Mouse (Mus musculus): Measurements from ENCODE around the gene Lmo1. TPM values are rescaled to one million over a fixed set of nuclear protein-coding genes. Genes with fewer than 3 reads are reported as not detected.

Gene Lmo1
- polyA plus RNA-seq, 1 experiment from 2014 or later, result 10.7 TPM

DNA sequence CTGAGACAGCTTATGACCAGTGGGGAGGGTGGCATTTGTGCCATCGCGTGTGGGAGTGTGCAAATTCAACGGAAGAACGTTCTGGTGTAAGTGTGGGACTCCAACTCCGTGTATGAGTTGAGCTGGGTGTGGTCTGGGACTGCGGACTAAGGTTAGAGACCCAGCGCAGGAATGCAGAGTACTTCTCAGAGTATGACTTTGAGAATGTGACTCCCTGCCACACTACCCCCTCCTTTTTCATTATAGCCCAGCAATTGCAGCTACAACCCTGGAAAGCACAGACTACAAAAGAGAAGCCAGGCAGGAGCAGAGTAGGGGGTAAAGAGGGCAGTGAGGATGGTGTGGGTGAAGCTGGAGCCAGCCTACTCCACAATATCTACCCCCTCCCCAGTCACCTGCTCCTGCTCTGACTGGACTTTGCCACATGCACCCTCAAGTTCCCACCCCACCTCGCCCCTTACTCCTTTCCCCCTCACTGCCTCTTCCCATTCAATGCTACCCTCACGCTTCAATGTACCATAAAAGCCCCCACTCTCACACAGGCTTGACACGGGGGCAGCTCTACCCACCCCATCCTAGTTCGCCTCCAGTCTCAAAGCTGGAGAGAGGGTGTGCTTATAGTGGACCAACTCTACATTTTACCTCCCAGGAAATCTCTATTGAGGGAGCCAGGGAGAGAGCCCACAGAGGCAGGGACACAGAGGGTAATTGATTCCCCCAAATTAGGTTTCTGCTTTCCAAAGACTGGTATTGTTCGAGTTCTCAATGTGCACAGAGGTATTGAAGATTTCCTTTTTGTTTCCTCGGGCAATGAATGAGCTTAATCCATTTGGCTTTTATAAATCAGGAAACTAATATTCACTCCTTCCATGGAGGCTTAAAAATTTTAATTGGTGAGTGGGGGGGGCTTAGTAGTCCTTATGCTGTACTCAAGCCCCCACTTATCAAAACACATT, 941 bp upstream of the Lmo1 start:
- in situ Hi-C loops (cut with MboI; ENCODE audit: low pct_unique_long_range_greater_than_20kb), result no loop called here
- TF ChIP-seq CTCF (IDR thresholded peaks at IDR 0.05), result no peak
- ATAC-seq (no peak), DNase-seq (ENCODE audit: low read depth, low spot score) (no peak)
- H3K27me3 ChIP-seq, result peaks cover 8% of the 10 kb centered on the region
- CTCF ChIA-PET, result interaction anchor here (19.5 kb wide), 1 partner anchor 28 kb away, joined by 255 read pairs; no protein-coding TSS in a partner anchor
- POLR2A ChIA-PET, result interaction anchor here (0.8 kb wide), 2 partner anchors 23 to 35 kb away, joined by 3 to 4 read pairs; no protein-coding TSS in a partner anchor

DNA sequence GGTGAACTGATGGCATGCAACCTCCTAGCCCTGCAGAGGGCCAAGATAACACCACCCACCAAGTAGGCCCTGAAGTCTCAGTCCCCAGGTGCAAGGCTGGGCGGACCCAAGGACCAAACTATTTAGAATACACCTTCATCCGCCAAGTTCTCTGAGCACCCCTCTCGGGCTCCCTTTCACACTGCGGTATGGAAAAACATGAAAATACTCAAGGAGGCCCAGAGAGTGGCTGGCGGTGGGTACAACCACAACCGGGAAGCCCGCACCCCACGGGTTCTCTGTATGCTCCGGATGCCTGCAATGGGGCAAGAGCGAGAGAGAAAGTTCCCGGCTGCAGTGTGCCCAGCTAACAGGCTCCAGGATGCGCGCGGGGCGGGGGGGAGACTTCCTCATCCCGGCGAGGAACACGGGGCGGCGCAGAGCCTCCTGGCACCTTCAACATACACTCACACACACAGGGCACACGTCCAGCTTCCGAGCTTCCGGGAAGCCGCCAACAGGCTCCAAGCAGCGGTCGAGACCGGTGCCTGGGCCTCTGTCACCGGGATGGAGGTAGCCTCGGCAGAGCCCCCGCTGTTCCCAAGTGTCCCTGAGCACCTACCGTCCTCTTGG, 564 bp downstream of the Lmo1 start:
- CTCF ChIA-PET, result interaction anchor here (19.5 kb wide), 1 partner anchor 27 kb away, joined by 255 read pairs; no protein-coding TSS in a partner anchor
- peak; percentile 22 for ATAC-seq
- no peak for TF ChIP-seq CTCF (IDR thresholded peaks at IDR 0.05)
- no peak for DNase-seq (ENCODE audit: low read depth, low spot score)
- in situ Hi-C loops (cut with MboI; ENCODE audit: low pct_unique_long_range_greater_than_20kb), result loop anchor here (5.0 to 25.0 kb wide), 4 partner anchors 37 to 538 kb away; partner anchors contain the start of genes Akip1, BC051019 and St5
- peaks cover 8% of the 10 kb centered on the region for H3K27me3 ChIP-seq
- POLR2A ChIA-PET, result no interaction called here

DNA sequence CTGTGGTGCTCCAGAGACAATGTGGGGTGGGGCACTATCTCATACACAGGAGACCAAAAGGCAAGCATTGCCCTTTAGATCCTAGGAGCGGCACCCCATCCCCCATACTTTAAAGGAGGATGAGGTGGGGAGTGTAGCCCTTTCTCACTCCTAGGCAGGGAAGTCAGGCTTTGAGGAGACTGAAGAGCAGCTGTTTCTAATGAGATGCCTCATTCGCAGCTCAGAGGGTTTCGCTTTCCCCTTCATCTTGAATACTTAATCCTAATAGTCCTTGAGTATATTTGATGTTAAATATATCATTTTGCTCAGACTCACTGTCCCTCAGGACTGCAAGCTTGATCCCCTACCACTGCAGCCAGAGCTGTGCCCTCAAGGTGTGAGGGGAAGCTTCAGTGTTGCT, 3.1 kb downstream of the Lmo1 start:
- in situ Hi-C loops (cut with MboI; ENCODE audit: low pct_unique_long_range_greater_than_20kb), result loop anchor here (5.0 to 25.0 kb wide), 4 partner anchors 35 to 540 kb away; partner anchors contain the start of genes Akip1, BC051019 and St5
- TF ChIP-seq CTCF (IDR thresholded peaks at IDR 0.05), result no peak
- POLR2A ChIA-PET, result no interaction called here
- H3K27me3 ChIP-seq, result peaks cover 8% of the 10 kb centered on the region
- DNase-seq (ENCODE audit: low read depth, low spot score) (no peak), ATAC-seq (no peak)
- CTCF ChIA-PET, result interaction anchor here (0.7 to 19.5 kb wide), 3 partner anchors 24 to 253 kb away, joined by 3 to 255 read pairs (median 4); no protein-coding TSS in a partner anchor

DNA sequence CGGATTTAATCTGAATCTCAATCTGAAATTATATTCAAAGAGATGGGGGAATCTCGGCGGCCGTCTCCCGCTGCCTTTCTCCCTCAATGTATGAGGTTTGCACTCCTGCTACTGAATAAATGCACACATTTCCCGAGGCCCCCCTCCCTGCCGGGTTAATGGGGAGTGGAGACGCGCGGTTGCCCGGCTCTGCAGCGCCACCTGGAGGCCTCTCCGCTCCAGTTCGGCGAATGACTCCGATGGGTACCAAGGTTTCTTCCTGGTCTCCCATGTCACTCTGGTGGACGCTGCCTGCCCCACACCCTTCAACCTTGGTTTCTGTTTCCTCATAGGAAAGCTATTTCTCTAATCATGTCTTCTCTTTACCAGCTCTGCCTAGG, 4.6 kb downstream of the Lmo1 start:
- ChIA-PET CTCF (interaction anchor here (0.7 to 19.5 kb wide), 17 partner anchors 9 to 265 kb away, joined by 3 to 255 read pairs (median 3); no protein-coding TSS in a partner anchor), POLR2A (interaction anchor here (0.9 to 1.7 kb wide), 2 partner anchors 29 to 31 kb away, joined by 5 to 8 read pairs; no protein-coding TSS in a partner anchor)
- H3K27me3 ChIP-seq, result peaks cover under 1% of the 10 kb centered on the region
- peak; percentile 41 for ATAC-seq
- DNase-seq (ENCODE audit: low read depth, low spot score), result no peak
- no peak for TF ChIP-seq CTCF (IDR thresholded peaks at IDR 0.05)
- in situ Hi-C loops (cut with MboI; ENCODE audit: low pct_unique_long_range_greater_than_20kb), result loop anchor here (5.0 to 25.0 kb wide), 4 partner anchors 33 to 542 kb away; partner anchors contain the start of genes Akip1, BC051019 and St5

GRCm38 (mm10) chr7:109169505-109170440, 5.2 kb downstream of the Lmo1 start:
- in situ Hi-C loops (cut with MboI; ENCODE audit: low pct_unique_long_range_greater_than_20kb), result loop anchor here (5.0 to 25.0 kb wide), 4 partner anchors 32 to 543 kb away; partner anchors contain the start of genes Akip1, BC051019 and St5
- ChIA-PET CTCF (interaction anchor here (0.8 to 19.5 kb wide), 13 partner anchors 9 to 255 kb away, joined by 3 to 255 read pairs (median 3); no protein-coding TSS in a partner anchor), POLR2A (interaction anchor here (0.9 to 1.7 kb wide), 2 partner anchors 28 to 31 kb away, joined by 5 to 8 read pairs; no protein-coding TSS in a partner anchor)
- no peak for TF ChIP-seq CTCF (IDR thresholded peaks at IDR 0.05)
- ATAC-seq, result no peak
- DNase-seq (ENCODE audit: low read depth, low spot score), result no peak
- no peaks in the 10 kb centered on the region for H3K27me3 ChIP-seq

GRCm38 (mm10) chr7:109168716-109169115, 6.3 kb downstream of the Lmo1 start:
- ATAC-seq (no peak), DNase-seq (ENCODE audit: low read depth, low spot score) (no peak)
- CTCF ChIA-PET, result interaction anchor here (2.8 to 19.5 kb wide), 2 partner anchors 8 to 21 kb away, joined by 10 to 255 read pairs; no protein-coding TSS in a partner anchor
- POLR2A ChIA-PET, result interaction anchor here (1.7 kb wide), 1 partner anchor 27 kb away, joined by 8 read pairs; no protein-coding TSS in a partner anchor
- no peak for TF ChIP-seq CTCF (IDR thresholded peaks at IDR 0.05)
- no peaks in the 10 kb centered on the region for H3K27me3 ChIP-seq
- in situ Hi-C loops (cut with MboI; ENCODE audit: low pct_unique_long_range_greater_than_20kb), result loop anchor here (25.0 kb wide), 1 partner anchor 544 kb away; the partner anchor contains the start of genes Akip1, BC051019 and St5

DNA sequence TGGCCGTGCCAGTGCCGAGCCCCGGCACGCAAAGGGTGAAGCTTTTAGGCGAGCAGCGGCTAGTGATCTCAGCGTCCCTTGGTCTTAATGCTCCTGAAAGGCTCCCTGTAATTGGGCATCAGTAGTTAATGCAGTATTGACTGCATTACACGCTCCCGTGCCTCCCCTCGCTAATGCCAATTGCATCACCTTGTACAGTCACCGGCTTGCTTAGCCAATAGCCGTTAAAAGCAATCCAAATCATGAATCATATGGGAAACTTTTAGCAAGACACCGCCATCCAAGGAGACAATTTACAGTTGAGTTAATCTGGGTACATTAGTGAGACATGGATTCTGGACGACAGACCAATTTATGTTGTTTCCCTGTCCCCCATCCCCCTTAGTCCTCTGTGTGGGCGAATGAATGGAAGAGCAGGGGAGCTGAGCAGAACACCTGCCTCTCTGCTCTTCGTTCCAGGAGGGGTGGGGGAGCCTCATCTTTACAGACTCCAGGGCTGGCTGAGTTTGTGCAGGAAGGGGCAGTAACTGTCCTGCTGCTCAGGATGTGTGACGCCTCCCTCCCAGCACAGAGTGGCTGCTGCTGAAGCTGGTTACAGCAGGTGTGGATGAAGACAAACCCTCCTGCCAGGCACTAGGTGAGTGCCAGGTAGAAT, 8.9 kb downstream of the Lmo1 start:
- CTCF ChIA-PET, result interaction anchor here (19.5 kb wide), 1 partner anchor 18 kb away, joined by 255 read pairs; no protein-coding TSS in a partner anchor
- TF ChIP-seq CTCF (IDR thresholded peaks at IDR 0.05), result no peak
- ATAC-seq (peak; percentile 70), DNase-seq (ENCODE audit: low read depth, low spot score) (peak; percentile 94)
- POLR2A ChIA-PET, result interaction anchor here (1.3 kb wide), 1 partner anchor 24 kb away, joined by 4 read pairs; no protein-coding TSS in a partner anchor
- in situ Hi-C loops (cut with MboI; ENCODE audit: low pct_unique_long_range_greater_than_20kb), result loop anchor here (25.0 kb wide), 1 partner anchor 546 kb away; the partner anchor contains the start of genes Akip1, BC051019 and St5
- no peaks in the 10 kb centered on the region for H3K27me3 ChIP-seq

- in situ Hi-C loops (cut with MboI; ENCODE audit: low pct_unique_long_range_greater_than_20kb), result loop anchor here (25.0 kb wide), 1 partner anchor 558 kb away; the partner anchor contains the start of genes Akip1, BC051019 and St5
- peak; percentile 6 for ATAC-seq
- POLR2A ChIA-PET, result interaction anchor here (0.6 to 1.5 kb wide), 2 partner anchors 9 to 758 kb away, joined by 3 to 4 read pairs; no protein-coding TSS in a partner anchor
- CTCF ChIA-PET, result interaction anchor here (1.0 to 18.7 kb wide), 2 partner anchors 10 to 13 kb away, joined by 5 to 255 read pairs; partner anchors contain the start of gene Lmo1
- TF ChIP-seq CTCF (IDR thresholded peaks at IDR 0.05), result no peak
- no peaks in the 10 kb centered on the region for H3K27me3 ChIP-seq
- DNase-seq (ENCODE audit: low read depth, low spot score), result no peak
These were observed 20.7 kb downstream of the Lmo1 start for GRCm38 (mm10) chr7:109154331-109154730.
